9 mouse cellular contexts compared by ENCODE assay signal in genomic region chr1:172594495-172594894, GRCm38 (mm10). TPM values are rescaled to one million over a fixed set of nuclear protein-coding genes. Genes with fewer than 3 reads are reported as not detected.
A peak's percentile ranks its signal among the peaks of the same experiment; 100 is the strongest.
DNase-seq lines count a peak whose midpoint lies in the region; ATAC-seq and TF ChIP-seq lines count a peak whose summit lies in the region.
"Had no signal": no experiment of that assay in that cellular context is flagged by ENCODE, and none has a peak within 500 bp of the region (broad histone marks: within the 10 kb centered on the region; RNA-seq: fewer than 3 reads in every experiment).

No protein-coding gene starts in this region.

- DNase-seq in kidney, adult 11 months: peak; percentile 12
- peak; percentile 54 for DNase-seq in B cell, adult 2 months
- peak; percentile 42 for DNase-seq in MEL (ENCODE audit: low read depth, low spot score)
- DNase-seq in embryonic facial prominence, embryonic 10.5 days (ENCODE audit: low spot score): peak; percentile 67
- DNase-seq in kidney, postnatal 14 days: peak; percentile 56
- DNase-seq in neural tube, embryonic 11.5 days (ENCODE audit: low spot score): peak; percentile 56
- DNase-seq in ovary, postnatal 10 days (ENCODE audit: low spot score): no peak

- no peak overlapping the region for H3K27ac ChIP-seq in kidney, embryonic 15.5 days
- H3K27ac ChIP-seq in MEL (ENCODE audit: control insufficient read depth, low read depth, low read length): no peak overlapping the region
- H3K27ac ChIP-seq in embryonic facial prominence, embryonic 10.5 days (replicated peaks): no peak overlapping the region
- no peak overlapping the region for H3K27ac ChIP-seq in neural tube, embryonic 11.5 days (ENCODE audit: low read depth, low read length)

- ATAC-seq in kidney, embryonic 15.5 days (replicated peaks; ENCODE audit: low FRiP score): no peak
- peak; percentile 68 for ATAC-seq in neural tube, embryonic 11.5 days (ENCODE audit: insufficient read depth, low FRiP score, low TSS enrichment)

- H3K27me3 ChIP-seq in kidney, embryonic 15.5 days: no peaks in the 10 kb centered on the region
- H3K27me3 ChIP-seq in MEL (ENCODE audit: control insufficient read depth in 1 of 2, insufficient read depth in 2 of 2, low read length in 2 of 2): peaks cover 0 to 5% of the 10 kb centered on the region in 2 experiments; a peak in 2 of 4 replicates
- no peaks in the 10 kb centered on the region; the same call in 1 of the 2 replicates for H3K27me3 ChIP-seq in embryonic facial prominence, embryonic 10.5 days (replicated peaks; ENCODE audit: low read depth, poor library complexity, severe bottlenecking)
- H3K27me3 ChIP-seq in neural tube, embryonic 11.5 days (ENCODE audit: control insufficient read depth, insufficient read depth, low read length): no peaks in the 10 kb centered on the region

- H3K4me3 ChIP-seq in kidney, embryonic 15.5 days (replicated peaks): no peak overlapping the region
- no peak overlapping the region for H3K4me3 ChIP-seq in MEL (ENCODE audit: control insufficient read depth in 1 of 2, insufficient read depth in 1 of 2, low read depth in 2 of 2, low read length in 2 of 2)
- no peak overlapping the region for H3K4me3 ChIP-seq in embryonic facial prominence, embryonic 10.5 days
- no peak overlapping the region for H3K4me3 ChIP-seq in neural tube, embryonic 11.5 days (ENCODE audit: low read depth, low read length)

- H3K9ac ChIP-seq in kidney, embryonic 15.5 days: no peak overlapping the region
- no peak overlapping the region for H3K9ac ChIP-seq in MEL (ENCODE audit: control insufficient read depth, low read depth, low read length, poor library complexity, severe bottlenecking)
- H3K9ac ChIP-seq in neural tube, embryonic 11.5 days (ENCODE audit: low read length): no peak overlapping the region

- TF ChIP-seq EP300 in MEL (IDR thresholded peaks at IDR 0.05; ENCODE audit: low read depth in 1 of 2, low read length in 2 of 2): no peak

- no peaks in the 10 kb centered on the region for H3K4me1 ChIP-seq in kidney, embryonic 15.5 days
- H3K4me1 ChIP-seq in MEL (ENCODE audit: control insufficient read depth in 1 of 2, insufficient read depth in 2 of 2, low read length in 2 of 2): no peaks in the 10 kb centered on the region
- no peaks in the 10 kb centered on the region for H3K4me1 ChIP-seq in embryonic facial prominence, embryonic 10.5 days
- no peaks in the 10 kb centered on the region for H3K4me1 ChIP-seq in neural tube, embryonic 11.5 days (ENCODE audit: control insufficient read depth, insufficient read depth, low read length)

- TF ChIP-seq CTCF in MEL (IDR thresholded peaks at IDR 0.05 in 2 of 3, conservative IDR thresholded peaks at IDR 0.05 in 1 of 3; ENCODE audit: control insufficient read depth in 1 of 3, insufficient read depth in 1 of 3, low read depth in 2 of 3, low read length in 3 of 3, poor library complexity in 1 of 3, severe bottlenecking in 1 of 3): peak; percentile 60 to 71 (median 65)

- H3K9me3 ChIP-seq in kidney, embryonic 15.5 days (replicated peaks): no peaks in the 10 kb centered on the region
- H3K9me3 ChIP-seq in MEL (replicated peaks; ENCODE audit: insufficient read depth, low read length): no peaks in the 10 kb centered on the region
- no peaks in the 10 kb centered on the region for H3K9me3 ChIP-seq in embryonic facial prominence, embryonic 10.5 days
- H3K9me3 ChIP-seq in neural tube, embryonic 11.5 days (ENCODE audit: control insufficient read depth, low read length): no peaks in the 10 kb centered on the region

- H3K36me3 ChIP-seq in kidney, embryonic 15.5 days: no peaks in the 10 kb centered on the region
- H3K36me3 ChIP-seq in MEL (ENCODE audit: control insufficient read depth in 1 of 2, insufficient read depth in 2 of 2, low read length in 2 of 2): no peaks in the 10 kb centered on the region
- H3K36me3 ChIP-seq in embryonic facial prominence, embryonic 10.5 days (replicated peaks): no peaks in the 10 kb centered on the region
- H3K36me3 ChIP-seq in neural tube, embryonic 11.5 days (ENCODE audit: control insufficient read depth, insufficient read depth, low read length): no peaks in the 10 kb centered on the region

- H3K4me2 ChIP-seq in kidney, embryonic 15.5 days: no peak overlapping the region
- H3K4me2 ChIP-seq in neural tube, embryonic 11.5 days (ENCODE audit: low read depth): no peak overlapping the region

- no peak for TF ChIP-seq POLR2A in MEL (IDR thresholded peaks at IDR 0.05; ENCODE audit: control insufficient read depth in 1 of 2, insufficient read depth in 1 of 2, low read depth in 1 of 2, low read length in 2 of 2, poor library complexity in 1 of 2)

- TF ChIP-seq RAD21 in MEL (IDR thresholded peaks at IDR 0.05; ENCODE audit: low read depth, low read length): peak; percentile 33

- H3K79me2 ChIP-seq in MEL (ENCODE audit: control insufficient read depth, insufficient read depth, low read length, poor library complexity): no peaks in the 10 kb centered on the region

TF ChIP-seq in MEL, 35 proteins besides CTCF, POLR2A, EP300 and RAD21:
- TF ChIP-seq SMC3 (IDR thresholded peaks at IDR 0.05; ENCODE audit: low read depth, low read length) (peak; percentile 66), ZC3H11A (IDR thresholded peaks at IDR 0.05; ENCODE audit: low read depth, low read length) (peak; percentile 18; the same call in 1 of the 2 replicates), TBP (IDR thresholded peaks at IDR 0.05; ENCODE audit: low read depth, low read length) (no peak)

RNA-seq across cellular contexts. Expression of gene Slamf8, which starts 4.1 kb away (rescaled TPM):
- polyA plus RNA-seq in kidney, embryonic 15.5 days (2015; fragmentation: Nextera tagmentation; extraction: Ambion mirVana): 0.10 and 0.17 TPM in 2 replicates
- total RNA-seq in MEL (2012; rRNA removed): not detected in 2 replicates
- not detected for polyA plus RNA-seq in MEL (2012; ENCODE audit: insufficient read depth in 1 of 2, insufficient read length in 2 of 2, low read depth in 1 of 2, low replicate concordance in 2 of 2, missing spikeins in 1 of 2)
- polyA plus RNA-seq in embryonic facial prominence, embryonic 10.5 days (2016; fragmentation: Nextera tagmentation; extraction: Ambion mirVana): not detected in 2 replicates
- polyA plus RNA-seq in neural tube, embryonic 11.5 days (2014; fragmentation: Nextera tagmentation; extraction: Ambion mirVana): not detected in 2 replicates
- polyA plus RNA-seq: lung, embryonic 16.5 days had no signal

RNA-seq across cellular contexts. Expression of gene Fcrl6, which starts 7.9 kb away (rescaled TPM):
- polyA plus RNA-seq in kidney, embryonic 15.5 days (2015; fragmentation: Nextera tagmentation; extraction: Ambion mirVana): not detected in 2 replicates
- not detected in 2 replicates for total RNA-seq in MEL (2012; rRNA removed)
- not detected for polyA plus RNA-seq in MEL (2012; ENCODE audit: insufficient read depth in 1 of 2, insufficient read length in 2 of 2, low read depth in 1 of 2, low replicate concordance in 2 of 2, missing spikeins in 1 of 2)
- 0.25 TPM in 1 of 2 replicates, not detected in the other for polyA plus RNA-seq in embryonic facial prominence, embryonic 10.5 days (2016; fragmentation: Nextera tagmentation; extraction: Ambion mirVana)
- 0.27 and 0.31 TPM in 2 replicates for polyA plus RNA-seq in neural tube, embryonic 11.5 days (2014; fragmentation: Nextera tagmentation; extraction: Ambion mirVana)
- polyA plus RNA-seq: lung, embryonic 16.5 days had no signal

RNA-seq across cellular contexts. Expression of gene Dusp23, which starts 38.3 kb away (rescaled TPM):
- polyA plus RNA-seq in kidney, embryonic 15.5 days (2015; fragmentation: Nextera tagmentation; extraction: Ambion mirVana): 15.4 and 17.2 TPM in 2 replicates
- 0.54 and 0.65 TPM in 2 replicates for total RNA-seq in MEL (2012; rRNA removed)
- polyA plus RNA-seq in MEL (2012; ENCODE audit: insufficient read depth in 1 of 2, insufficient read length in 2 of 2, low read depth in 1 of 2, low replicate concordance in 2 of 2, missing spikeins in 1 of 2): 1 to 10 TPM in 1 of 2 experiments, not detected in 1; 2.5 TPM
- polyA plus RNA-seq in embryonic facial prominence, embryonic 10.5 days (2016; fragmentation: Nextera tagmentation; extraction: Ambion mirVana): 9.4 and 9.9 TPM in 2 replicates
- 20.4 and 20.6 TPM in 2 replicates for polyA plus RNA-seq in neural tube, embryonic 11.5 days (2014; fragmentation: Nextera tagmentation; extraction: Ambion mirVana)

RNA-seq across cellular contexts. Expression of gene Vsig8, which starts 38.8 kb away (rescaled TPM):
- 0.57 and 0.59 TPM in 2 replicates for polyA plus RNA-seq in kidney, embryonic 15.5 days (2015; fragmentation: Nextera tagmentation; extraction: Ambion mirVana)
- total RNA-seq in MEL (2012; rRNA removed): not detected in 2 replicates
- polyA plus RNA-seq in MEL (2012; ENCODE audit: insufficient read depth in 1 of 2, insufficient read length in 2 of 2, low read depth in 1 of 2, low replicate concordance in 2 of 2, missing spikeins in 1 of 2): not detected
- 0.12 TPM in 1 of 2 replicates, not detected in the other for polyA plus RNA-seq in embryonic facial prominence, embryonic 10.5 days (2016; fragmentation: Nextera tagmentation; extraction: Ambion mirVana)
- 0.15 TPM in 1 of 2 replicates, not detected in the other for polyA plus RNA-seq in neural tube, embryonic 11.5 days (2014; fragmentation: Nextera tagmentation; extraction: Ambion mirVana)
